26 mouse cellular contexts compared by ENCODE assay signal in the genomic region with DNA sequence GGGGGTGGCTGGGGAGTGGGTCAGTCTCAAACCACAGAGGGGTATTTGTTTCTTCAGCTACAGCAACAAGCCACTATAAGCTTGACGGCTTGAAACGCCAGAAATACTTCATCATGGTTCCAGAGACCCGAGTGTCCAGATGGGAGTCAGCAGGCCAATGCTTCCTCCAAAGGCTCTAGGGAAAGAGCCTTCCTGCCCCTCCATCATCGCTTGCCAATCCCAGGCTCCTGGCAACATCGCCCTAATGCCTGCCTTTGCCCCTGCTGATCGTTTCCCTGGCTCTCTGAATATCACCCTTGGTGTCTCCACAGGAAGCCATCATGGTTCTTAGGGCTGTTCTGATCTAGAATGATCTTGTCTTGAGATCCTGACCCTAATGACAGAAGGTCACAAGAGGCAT. TPM values are rescaled to one million over a fixed set of nuclear protein-coding genes. Genes with fewer than 3 reads are reported as not detected.
"Had no signal": no experiment of that assay in that cellular context is flagged by ENCODE, and none has a peak within 500 bp of the region (broad histone marks: within the 10 kb centered on the region; RNA-seq: fewer than 3 reads in every experiment).

No protein-coding gene starts in this region.

- H3K4me3 ChIP-seq: gastrocnemius, adult 2 months; heart, embryonic 10.5 days; heart, embryonic 12.5 days; hindbrain, embryonic 12.5 days; hindbrain, embryonic 15.5 days; intestine, embryonic 15.5 days; layer of hippocampus, adult 2 months; left cerebral cortex, adult 2 months; limb, embryonic 10.5 days; limb, embryonic 12.5 days; liver, embryonic 13.5 days; liver, embryonic 15.5 days had no signal

- H3K36me3 ChIP-seq: heart, embryonic 10.5 days; heart, embryonic 12.5 days; hindbrain, embryonic 12.5 days; hindbrain, embryonic 15.5 days; intestine, embryonic 15.5 days; limb, embryonic 10.5 days; limb, embryonic 12.5 days; liver, embryonic 13.5 days; liver, embryonic 15.5 days had no signal

- H3K9me3 ChIP-seq: heart, embryonic 10.5 days; heart, embryonic 12.5 days; hindbrain, embryonic 12.5 days; hindbrain, embryonic 15.5 days; intestine, embryonic 15.5 days; limb, embryonic 10.5 days; limb, embryonic 12.5 days; liver, embryonic 13.5 days; liver, embryonic 15.5 days had no signal

- H3K27ac ChIP-seq: gastrocnemius, adult 2 months; heart, embryonic 10.5 days; hindbrain, embryonic 12.5 days; hindbrain, embryonic 15.5 days; intestine, embryonic 15.5 days; layer of hippocampus, adult 2 months; left cerebral cortex, adult 2 months; limb, embryonic 10.5 days; limb, embryonic 12.5 days; liver, embryonic 13.5 days; liver, embryonic 15.5 days had no signal

- ATAC-seq: inflammation-experienced regulatory T-cells, adult 6 months; intestine, embryonic 15.5 days; intestine, postnatal 0 days had no signal

- H3K9ac ChIP-seq: heart, embryonic 12.5 days; hindbrain, embryonic 12.5 days; hindbrain, embryonic 15.5 days; intestine, embryonic 15.5 days; limb, embryonic 12.5 days; liver, embryonic 13.5 days; liver, embryonic 15.5 days had no signal

- DNase-seq: gastrocnemius, adult 2 months; gastrocnemius, postnatal 10 days; gastrocnemius, postnatal 25 days; heart, adult 18-20 months; heart, postnatal 10 days; heart, postnatal 4 days; kidney, adult 18-20 months; kidney, adult 8-10 months; kidney, postnatal 10 days; kidney, postnatal 25 days; kidney, postnatal 4 days; liver; liver, embryonic 13.5 days had no signal

- H3K4me2 ChIP-seq: heart, embryonic 12.5 days; hindbrain, embryonic 12.5 days; hindbrain, embryonic 15.5 days; intestine, embryonic 15.5 days; limb, embryonic 12.5 days; liver, embryonic 11.5 days; liver, embryonic 13.5 days; liver, embryonic 15.5 days had no signal

RNA-seq across cellular contexts. Expression of gene Eya2, which starts 33.0 kb away (rescaled TPM):
- polyA plus RNA-seq: liver, embryonic 15.5 days had no signal

RNA-seq across cellular contexts. Expression of gene Slc2a10, which starts 58.3 kb away (rescaled TPM):
- polyA plus RNA-seq: inflammation-experienced regulatory T-cells, adult 6 months had no signal
